Mouse (Mus musculus) hematopoietic stem cell, adult 5-6 weeks (primary cell): ENCODE results near the gene Pdcd6ip. TPM values are rescaled to one million over a fixed set of nuclear protein-coding genes. Genes with fewer than 3 reads are reported as not detected.

ENCODE experiments used
- ATAC-seq, 2 experiments: fragments of 125-278 bp in 1 of 2; replicated peaks in 1 of 2; 2 replicates each; pipeline ENCODE4 v1.8.0; 2016 to 2017; ENCODE audit warnings: inconsistent platforms in 2 of 2, mild to moderate bottlenecking in 2 of 2, moderate number of reproducible peaks in 2 of 2, low read depth in 1 of 2, moderate TSS enrichment in 1 of 2; ENCODE audit not compliant: low FRiP score in 2 of 2, poor library complexity in 2 of 2, severe bottlenecking in 2 of 2, insufficient read depth in 1 of 2, low TSS enrichment in 1 of 2
- total RNA-seq: library from RNA; stranded (forward); fragments of 172-1452, 232-1000 nt; gene quantifications from 2 replicates; pipeline ENCODE4 v1.2.3, GENCODE M21; 2017

Gene Pdcd6ip
- total RNA-seq, 1 experiment from 2014 or later, result 45.4 TPM

- ATAC-seq, result no peak
Measured at GRCm38 (mm10) chr9:113644076-113644475, 64.0 kb downstream of the Pdcd6ip start.

GRCm38 (mm10) chr9:113643669-113644068 is 64.4 kb downstream of the Pdcd6ip start:
- no peak for ATAC-seq

- no peak for ATAC-seq
Measured at GRCm38 (mm10) chr9:113634986-113635385, 73.1 kb downstream of the Pdcd6ip start.

- ATAC-seq, result no peak
Measured at GRCm38 (mm10) chr9:113633168-113633744, 74.8 kb downstream of the Pdcd6ip start.

- no peak for ATAC-seq
Measured at GRCm38 (mm10) chr9:113632350-113633043, 75.6 kb downstream of the Pdcd6ip start.

DNA sequence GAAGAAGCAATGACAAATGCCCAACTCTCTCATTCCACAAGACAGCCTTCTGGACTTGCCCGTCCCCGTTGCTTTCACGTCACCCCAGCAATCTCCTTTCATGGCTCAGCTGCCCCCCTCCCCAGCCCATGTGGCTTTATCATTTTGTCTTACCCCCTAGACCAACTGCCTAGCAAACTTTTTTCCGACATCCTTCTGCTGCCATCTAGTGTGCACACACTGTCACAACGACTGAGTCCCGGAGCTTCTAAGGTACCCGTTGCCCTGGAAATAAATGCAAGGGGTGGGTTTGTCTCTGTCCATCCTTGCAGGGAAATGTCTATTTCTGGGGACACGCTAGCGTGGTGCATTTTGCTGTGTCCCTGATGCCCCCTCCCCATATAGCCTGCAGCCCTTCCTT is 78.4 kb downstream of the Pdcd6ip start:
- peak; percentile 56 to 66 for ATAC-seq

DNA sequence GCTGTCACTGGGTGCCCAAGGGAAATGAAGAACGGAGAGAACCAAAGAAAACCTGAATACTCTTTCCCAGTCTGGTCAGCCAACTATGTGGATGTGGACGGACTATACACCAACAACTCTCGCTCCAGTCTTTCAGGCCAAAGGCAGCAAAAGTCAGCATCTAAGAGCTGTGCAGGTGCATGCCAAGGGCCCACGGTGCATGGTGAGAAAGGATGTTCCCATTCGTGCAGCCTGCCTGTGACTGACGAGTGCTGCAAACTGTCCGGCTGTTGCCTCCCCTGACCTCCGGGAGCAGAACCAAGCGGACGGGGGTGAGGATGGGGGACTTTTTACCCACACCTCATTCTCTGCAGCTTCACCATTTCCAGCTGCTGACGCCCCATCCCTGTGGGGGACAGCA is 78.9 kb downstream of the Pdcd6ip start:
- ATAC-seq, result no peak

DNA sequence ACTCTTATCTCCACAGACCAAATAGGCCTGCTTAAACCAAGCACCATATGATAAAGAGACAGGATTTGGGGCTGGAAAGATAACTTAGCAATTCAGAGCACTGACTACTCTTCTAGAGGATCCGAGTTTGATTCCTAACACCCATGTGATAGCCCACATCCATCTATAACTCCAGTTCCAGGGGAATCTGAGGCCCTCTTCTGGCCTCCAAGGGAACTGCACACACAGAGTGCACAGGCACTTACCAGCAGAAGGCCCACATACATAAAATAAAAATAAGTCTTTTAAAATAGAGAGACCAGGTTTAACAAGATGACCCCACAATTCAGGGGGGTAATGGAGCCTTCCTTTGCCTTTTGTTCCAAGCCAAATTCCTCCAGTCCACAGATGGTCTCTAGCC is 79.3 kb downstream of the Pdcd6ip start:
- no peak for ATAC-seq

DNA sequence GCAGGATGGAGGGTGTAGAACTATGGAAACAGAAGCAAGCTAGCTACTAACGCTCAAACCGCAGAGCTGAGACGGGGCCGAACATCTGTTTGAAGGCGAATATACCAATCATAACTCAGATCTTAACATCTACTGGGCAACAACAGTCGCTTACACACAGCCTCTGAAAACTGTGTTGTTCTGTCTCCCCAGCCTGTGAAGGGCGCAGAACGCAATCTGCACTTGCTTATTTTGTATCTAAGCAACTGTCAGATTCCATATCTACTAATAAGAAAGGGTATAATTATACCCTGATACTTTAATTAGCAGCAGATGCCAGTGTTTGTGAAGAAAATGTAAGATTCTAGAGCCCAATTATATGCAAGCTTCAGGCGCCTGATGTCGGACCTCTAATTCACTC is 81.3 kb downstream of the Pdcd6ip start:
- ATAC-seq, result no peak

DNA sequence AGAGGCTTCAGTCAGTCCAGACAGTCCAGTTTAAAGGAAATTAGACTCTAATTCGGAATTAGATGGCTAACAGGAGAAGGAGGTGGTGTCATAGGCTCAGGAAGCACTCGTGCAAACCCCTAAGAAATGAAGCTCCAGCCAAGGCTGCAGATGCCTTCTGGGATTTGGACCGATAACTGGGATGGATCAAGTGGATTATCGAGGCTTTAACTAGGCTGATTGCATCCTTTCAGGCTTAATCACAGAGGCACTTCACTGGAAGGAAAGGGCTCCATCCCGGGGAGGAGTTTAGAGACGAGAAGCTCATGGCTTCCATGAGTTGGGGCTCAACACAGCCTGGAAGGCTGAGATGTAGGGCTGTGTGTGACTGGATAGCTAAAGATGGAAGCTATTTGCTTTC is 84.0 kb downstream of the Pdcd6ip start:
- no peak for ATAC-seq

DNA sequence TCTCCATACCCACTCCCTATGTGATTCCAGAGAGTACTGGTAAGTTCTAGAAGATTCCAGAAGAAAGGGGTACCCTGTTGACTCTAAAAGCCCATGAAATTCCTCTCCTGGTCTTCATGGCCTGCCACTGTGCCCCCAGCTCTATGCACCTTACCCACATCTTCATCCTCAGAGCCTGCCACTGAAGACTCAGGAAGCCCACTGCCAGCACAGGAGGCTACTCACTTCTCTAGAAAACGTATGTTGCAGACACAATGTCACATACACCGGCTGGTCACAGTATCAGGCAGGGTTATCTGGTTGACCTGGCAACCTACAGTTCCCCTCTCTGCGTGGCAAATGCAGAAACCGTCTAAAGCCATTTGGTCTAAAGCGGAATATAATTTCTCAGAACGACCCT is 91.0 kb downstream of the Pdcd6ip start:
- no peak for ATAC-seq

DNA sequence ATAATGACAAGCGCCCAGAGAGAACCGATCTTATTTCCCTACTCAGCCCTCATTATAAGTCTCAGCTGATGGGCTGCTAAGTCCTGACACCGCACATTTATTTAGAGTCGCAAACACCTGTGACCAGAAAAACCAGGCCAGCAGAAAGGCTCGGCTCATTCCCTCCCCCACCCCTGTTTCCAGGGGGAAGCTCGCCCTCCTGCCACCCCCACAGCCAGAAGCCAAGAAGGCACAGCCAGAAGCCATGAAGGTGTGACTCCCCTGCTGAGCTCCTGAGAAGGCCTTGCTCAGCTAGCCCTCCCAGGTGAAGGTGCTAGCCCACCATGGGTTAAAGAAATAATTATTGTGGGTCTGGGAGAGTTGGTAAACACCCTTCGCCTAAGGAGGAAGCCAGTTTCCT is 97.3 kb downstream of the Pdcd6ip start:
- no peak for ATAC-seq

- no peak for ATAC-seq
Measured at GRCm38 (mm10) chr9:113602140-113602539, 105.9 kb downstream of the Pdcd6ip start.

Other genes with a start within 250 kb of the Pdcd6ip start
- gene Clasp2, start 33.2 kb upstream of the Pdcd6ip start, total RNA-seq, result 37.7 and 53.3 TPM in 2 replicates
- 75.9 and 79.3 TPM in 2 replicates for gene Ubp1, start 222.7 kb upstream of the Pdcd6ip start, total RNA-seq